Mouse (Mus musculus): Measurements from ENCODE around the gene Olfr71.

Olfr71 gene

DNA sequence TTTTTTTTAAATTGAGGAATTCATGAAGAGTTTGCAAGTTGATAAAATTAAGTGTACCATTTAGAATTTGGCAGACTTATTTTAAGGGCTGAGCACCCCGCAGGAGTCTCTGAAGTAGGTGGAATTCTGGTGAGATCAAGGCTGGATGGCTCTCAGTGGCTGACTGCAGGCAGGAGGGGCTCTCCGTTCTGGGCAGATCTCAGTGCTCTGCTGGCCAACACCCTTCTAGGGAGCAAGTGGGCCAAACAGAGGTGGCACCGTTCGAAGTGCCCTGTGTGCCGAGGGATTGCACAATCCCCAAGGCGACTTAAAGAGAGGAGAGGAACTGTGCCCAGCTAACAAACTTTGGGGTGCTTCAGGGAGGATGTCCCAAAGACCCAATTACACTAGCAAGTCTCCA lies at the start of gene Olfr71:
Olfr71 (minus strand) TSS at position 387 of the 400 bp plus-strand sequence.
- no peak for DNase-seq (ENCODE audit: low spot score in 2 of 2)

DNA sequence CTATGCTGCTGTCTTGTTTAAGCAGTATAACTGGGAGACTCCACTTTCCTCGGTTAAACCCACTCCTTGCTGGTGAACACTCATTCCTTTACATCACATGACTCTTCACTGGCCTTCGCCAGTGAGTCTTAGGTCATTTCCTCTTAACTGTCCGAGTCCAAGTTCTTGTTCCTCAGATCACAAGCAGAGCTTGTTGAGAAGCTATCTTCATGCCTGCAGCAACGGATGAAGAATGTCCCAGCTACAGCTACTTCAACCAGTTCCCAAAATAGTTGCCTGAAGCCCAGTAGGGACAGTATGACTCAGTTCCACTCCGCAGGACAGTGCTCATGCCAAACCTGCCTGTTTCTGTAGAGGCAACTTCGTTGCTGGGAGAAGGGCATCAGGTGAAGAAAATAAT lies 47.2 kb upstream of the Olfr71 start:
- no peak for DNase-seq (ENCODE audit: low spot score in 2 of 2)

DNA sequence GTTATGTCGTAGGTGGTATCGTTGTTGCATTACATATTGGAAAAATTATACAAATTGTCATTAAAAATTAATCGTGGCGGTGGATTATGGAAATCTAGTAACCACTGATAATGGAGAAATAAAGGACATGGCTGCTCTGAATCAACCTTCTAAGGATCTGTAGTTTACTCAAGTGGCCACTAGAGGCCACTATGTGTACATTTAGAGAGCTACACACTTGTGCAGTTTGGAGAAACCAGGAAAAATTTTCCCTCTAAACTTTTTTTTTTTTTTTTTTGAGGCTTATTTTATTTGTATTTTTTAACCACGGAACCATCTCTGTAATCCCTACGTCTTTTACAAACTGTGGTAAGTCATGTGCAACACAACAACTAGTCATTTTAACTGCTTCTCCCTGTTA lies 35.1 kb upstream of the Olfr71 start:
- peak in 1 of 2 experiments; percentile 36 for DNase-seq (ENCODE audit: low spot score in 2 of 2)

DNA sequence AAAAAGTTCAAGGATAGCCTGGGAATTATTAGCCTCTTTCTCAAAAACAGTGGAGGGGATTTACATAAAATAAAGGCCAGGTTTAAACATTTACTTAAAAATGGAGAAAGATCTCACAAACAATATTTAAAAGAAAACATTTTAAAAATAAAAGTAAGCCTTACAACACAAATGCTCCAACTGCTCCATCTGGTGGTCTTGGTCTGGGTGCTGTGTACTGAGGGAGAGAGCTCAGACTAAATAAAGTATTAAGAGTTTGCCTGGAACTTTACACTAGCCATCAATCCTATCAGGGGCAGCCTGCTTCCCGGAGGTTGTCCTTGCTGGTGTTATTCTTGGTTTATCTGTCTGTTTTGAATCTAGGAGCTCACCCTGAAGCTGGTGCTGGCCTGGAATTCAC lies 33.0 kb upstream of the Olfr71 start:
- peak in 1 of 2 experiments; percentile 29 for DNase-seq (ENCODE audit: low spot score in 2 of 2)

DNA sequence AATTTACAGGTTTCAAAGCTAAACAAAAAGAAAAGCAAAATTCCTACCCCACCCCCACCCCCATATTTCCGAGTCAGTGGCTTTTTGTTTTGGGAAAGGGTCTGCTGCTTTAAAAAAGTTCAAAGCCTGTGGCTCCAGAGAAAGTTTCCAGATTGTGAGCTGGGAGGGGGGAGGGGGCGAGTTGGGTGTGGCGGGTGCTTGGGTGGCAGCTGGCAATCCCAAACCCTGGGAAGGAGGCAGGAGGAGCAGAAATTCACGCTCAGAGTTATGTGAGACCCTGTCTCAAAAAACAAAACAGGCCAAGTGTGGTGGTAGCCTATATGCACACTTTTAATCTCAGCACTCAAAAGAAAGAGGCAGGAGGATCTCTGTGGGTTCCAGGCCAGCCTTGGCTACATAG lies 32.6 kb upstream of the Olfr71 start:
- DNase-seq (ENCODE audit: low spot score in 2 of 2): peak in 1 of 2 experiments; percentile 15

DNA sequence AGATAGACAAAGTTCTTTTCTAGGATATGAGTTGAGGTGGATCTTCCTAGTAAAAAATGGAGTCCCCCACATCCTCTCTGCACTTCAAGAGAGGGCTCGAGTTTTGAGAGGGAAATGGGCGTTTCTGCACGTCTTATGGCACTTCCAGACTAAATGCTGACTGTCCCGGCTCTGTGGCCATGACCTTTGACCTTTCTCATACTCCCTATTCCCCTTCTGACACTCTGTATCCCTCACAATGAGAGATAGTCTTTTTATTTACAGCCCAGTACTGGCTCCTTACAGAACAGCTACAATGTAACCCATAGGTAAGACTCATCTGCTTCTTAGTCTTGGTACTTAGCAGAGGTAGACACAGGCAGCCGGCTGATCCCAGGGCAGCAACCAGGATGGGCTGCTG lies 31.5 kb upstream of the Olfr71 start:
- peak in 1 of 2 experiments; percentile 19 for DNase-seq (ENCODE audit: low spot score in 2 of 2)

DNA sequence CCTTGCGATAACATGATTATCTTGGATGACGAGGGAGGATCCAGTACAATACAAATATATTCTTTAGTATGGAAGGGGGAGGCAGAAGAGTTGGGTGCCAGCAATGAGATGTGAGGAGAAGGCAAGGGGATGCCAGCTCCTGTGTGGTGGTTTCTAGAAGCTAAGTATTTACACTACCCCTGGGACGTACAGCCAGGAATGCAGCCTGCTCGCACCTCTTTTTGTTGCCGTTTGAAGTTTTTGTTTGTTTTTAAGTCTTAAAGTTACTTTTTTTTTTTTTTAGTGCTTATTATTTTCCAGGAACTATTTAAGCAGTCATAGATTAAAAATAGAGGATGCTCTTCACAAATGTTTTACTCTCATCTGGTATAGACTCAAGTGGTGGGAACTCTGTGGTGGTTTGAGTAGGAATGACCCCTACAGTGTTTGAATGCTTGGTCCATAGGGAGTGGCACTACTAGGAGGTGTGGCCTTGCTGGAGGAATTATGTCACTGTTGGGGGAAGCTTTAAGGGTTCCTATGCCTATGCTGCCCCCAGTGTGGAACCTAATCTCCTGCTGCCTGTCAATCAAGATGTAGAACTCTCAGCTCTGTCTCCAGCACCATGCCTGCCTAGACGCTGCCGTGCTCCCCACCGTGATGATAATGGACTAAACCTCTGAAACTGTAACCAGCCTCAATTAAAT lies 29.1 kb upstream of the Olfr71 start:
- peak in 1 of 2 experiments; percentile 12 for DNase-seq (ENCODE audit: low spot score in 2 of 2)

DNA sequence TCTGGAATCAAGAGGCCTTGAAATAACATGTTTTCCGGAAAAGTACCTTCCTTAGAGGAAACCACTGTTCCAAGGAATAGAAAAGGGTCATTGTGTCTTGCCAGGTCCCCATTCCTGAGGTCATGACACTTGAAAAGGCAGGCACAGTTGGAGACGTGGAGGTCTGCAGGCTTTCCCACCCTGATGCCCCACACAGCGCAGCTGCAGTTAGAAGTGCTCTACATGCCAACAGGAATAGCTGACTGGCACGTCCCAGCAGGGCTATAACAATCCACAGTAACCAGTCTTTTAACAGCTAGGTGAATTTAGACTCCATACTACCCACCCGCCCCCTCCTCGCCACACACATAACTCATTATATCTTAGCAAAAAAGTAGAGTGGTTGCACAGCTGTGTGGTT lies 27.1 kb upstream of the Olfr71 start:
- DNase-seq (ENCODE audit: low spot score in 2 of 2): no peak

DNA sequence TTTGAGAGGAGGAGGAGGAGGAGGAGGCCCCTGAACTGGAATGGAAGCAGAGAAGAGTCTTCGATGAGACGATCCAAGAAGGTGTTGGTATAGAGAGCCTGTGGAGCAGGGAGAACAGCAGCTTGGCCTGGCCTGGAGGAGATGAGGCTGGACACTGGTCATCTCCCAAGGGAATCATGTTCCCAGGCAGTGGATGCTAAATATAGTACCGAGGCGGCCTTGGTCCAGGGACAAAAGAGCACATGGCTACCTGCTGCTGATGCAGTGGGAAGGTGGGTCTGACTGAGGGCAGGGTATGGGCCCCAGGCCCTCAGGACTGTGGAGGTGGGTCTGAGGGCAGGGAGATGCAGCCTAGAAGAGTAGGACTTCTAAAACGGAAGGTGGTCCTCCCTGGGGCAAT lies 23.1 kb upstream of the Olfr71 start:
- peak in 1 of 2 experiments; percentile 17 for DNase-seq (ENCODE audit: low spot score in 2 of 2)

DNA sequence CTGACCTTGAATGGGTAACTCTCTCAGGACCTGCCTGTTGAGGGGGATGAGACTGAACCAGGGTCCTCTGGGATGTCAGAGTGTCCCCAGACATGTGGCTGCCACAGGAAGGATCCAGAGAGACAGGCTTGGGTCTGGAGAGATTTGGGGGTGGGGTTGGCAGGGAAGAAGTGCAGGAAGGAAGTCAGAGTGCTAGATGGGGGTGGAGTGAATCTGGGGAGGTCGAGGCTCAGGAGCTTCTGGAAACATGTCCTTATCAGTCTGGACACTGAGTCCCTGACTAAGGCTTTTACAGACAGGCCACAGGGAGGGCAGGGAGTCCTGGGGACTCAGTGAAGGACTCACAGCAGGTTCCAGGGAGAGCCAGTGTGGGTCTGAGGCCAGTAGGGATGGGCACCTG lies 22.1 kb upstream of the Olfr71 start:
- no peak for DNase-seq (ENCODE audit: low spot score in 2 of 2)

DNA sequence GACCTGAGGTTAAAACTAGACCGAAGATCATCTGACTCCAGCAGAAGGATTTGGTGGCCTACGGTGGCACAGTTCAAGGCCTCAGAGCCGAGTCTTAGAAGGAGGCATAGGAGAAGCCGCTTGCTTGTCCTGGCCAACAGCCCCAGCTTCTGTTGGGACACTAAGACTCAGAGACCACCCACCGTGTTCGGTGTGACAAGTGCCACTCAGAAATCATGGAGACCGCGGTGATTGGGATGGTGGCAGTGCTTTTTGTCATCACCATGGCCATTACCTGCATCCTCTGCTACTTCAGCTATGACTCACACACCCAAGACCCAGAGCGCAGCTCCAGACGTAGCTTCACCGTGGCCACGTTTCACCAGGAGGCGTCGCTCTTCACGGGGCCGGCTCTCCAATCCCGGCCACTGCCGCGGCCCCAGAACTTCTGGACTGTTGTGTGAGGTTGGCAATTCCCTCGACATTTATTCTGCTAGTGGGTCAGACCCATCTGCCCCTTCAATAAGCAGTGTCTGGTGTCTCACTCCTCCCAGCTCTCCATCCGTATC lies 20.8 kb upstream of the Olfr71 start:
- DNase-seq (ENCODE audit: low spot score in 2 of 2): peak in 1 of 2 experiments; percentile 18

DNA sequence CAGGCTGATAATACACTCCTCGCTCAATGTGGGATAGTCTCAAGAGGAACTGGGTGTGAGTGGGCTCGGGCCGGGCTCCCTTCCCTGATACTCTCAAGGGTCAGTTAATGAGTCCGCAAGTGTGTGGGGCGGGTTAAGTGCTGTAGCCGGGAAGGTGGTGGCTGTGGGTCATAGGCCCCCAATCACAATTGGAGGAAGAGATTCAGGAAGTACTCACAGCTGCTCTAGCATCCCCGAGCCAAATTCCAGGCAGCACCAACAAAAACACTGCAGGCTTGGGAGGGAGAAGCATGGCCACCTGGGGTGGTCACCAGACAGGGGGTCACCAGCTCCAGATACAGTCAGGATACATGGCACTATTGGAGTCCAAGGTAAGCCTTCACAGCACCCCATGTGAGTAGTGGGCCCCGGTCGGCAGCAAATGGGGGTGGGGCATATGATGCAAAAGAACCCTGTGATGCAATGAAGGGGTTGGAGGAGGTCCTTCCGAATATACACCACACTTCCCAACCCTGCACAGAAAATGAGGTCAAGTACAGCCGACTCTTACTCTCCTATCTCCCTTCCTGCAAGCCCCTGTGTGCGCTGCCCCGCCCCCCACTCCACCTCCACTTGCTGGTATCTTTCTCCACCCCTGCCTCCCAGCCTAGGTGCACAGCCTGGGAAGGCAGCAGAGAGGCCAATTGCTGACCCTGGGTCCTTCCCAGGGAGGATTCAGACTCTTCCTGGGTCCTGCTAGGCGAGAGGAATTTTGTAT lies 19.9 kb upstream of the Olfr71 start, which contains the start of gene Spaar:
Spaar (plus strand) TSS at position 241 of the 757 bp plus-strand sequence.
- peak in 1 of 2 experiments; percentile 20 for DNase-seq (ENCODE audit: low spot score in 2 of 2)

DNA sequence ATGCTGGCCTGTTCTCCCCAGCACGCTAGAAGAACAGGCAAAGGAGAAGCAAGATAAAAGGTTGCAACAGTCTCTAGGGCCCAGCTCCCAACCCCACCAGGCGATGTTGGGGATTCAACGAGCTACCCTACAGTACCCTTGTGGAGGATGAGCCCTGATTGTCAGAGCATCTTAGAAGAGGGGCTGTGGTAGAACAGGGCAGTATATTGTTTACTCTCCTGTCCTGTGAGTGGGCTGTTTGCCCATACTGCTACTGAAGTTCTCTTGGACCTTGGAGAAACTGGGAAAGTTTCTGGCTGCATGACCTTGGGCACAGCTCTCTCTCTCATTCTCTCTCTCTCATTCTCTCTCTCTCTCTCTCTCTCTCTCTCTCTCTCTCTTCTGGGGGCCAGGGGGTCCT lies 19.1 kb upstream of the Olfr71 start:
- no peak for DNase-seq (ENCODE audit: low spot score in 2 of 2)

DNA sequence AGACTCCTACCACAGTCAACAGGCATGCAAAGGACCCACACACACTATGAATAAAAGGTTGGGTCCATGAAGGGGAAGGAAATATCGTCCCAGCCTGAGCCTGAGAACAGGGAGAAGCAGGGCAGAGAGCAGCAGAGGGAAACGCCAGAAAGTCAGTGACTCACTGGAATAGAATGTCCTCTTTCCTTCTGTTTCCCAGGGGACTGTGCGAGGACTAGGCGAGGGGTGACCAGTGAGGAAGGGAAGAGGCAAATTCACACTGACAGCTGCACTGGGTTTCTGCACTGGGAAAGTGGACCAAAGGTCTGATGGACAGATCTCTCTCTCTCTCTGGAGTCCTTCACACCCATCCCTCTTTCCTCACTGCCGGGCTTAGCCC lies 18.5 kb upstream of the Olfr71 start:
- DNase-seq (ENCODE audit: low spot score in 2 of 2): no peak

DNA sequence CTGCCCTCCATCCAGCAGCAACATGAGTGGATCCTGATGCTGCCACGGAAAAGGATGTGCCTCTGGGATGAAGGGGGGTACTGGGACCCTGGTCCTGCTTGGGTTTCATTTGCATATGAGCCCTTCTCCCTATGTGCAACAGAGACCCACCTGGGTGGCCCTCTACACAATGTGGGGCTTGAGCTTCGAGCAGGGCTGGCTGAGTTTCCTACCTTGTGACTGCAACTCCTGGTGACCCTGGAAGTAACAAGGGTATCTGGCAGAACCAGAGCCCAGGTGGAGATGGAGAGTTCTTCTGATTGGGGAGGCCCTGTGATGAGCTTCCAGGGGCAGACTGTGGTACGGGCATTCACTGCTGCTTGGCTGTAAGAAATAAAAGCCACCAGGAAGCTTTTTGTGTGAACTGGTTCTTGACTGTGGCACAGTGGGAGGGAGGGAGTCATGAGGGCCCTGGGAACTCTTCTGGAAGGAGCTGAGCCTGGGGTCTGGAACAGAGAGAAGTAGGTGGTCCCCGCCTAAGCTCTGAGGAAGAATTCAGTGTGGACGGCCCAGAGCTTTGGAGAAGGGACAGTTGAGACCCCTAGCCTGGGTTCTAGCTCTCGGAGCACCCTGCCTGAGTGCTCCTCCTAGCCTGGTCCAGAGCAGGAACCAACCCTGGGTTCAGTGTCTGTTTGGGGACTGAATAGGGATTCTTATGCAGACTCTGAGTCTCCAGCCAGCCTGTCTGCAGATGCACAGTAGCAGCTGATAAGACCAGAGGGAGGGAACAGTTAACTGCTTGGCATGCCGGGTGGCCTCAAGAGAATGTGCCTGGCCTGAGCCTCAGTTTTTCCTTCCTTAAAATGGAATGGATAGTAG lies 17.9 kb upstream of the Olfr71 start:
- DNase-seq (ENCODE audit: low spot score in 2 of 2): no peak

DNA sequence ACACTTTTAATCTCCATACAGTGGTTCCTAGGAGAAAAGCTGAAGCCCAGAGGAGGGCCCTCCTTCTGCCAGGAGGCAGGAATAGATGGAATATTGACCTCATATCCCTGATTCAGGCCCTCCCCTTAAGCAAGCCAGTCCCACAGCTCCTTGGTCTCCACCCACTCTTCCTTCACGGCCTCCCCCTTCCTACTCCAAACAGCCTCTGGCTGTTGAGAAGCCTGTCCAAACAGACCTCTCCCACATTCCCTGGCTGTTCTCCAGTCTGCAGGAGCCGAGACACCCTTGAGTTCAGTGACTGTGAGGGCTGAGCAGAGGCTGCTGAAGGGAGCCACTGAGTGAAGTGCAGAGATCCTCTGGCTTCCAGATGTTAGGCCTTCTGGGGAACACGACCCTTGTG lies 16.9 kb upstream of the Olfr71 start, which contains the start of gene Hrct1:
Hrct1 (plus strand) TSS at position 194 of the 400 bp plus-strand sequence.
- peak in 1 of 2 experiments; percentile 46 for DNase-seq (ENCODE audit: low spot score in 2 of 2)

DNA sequence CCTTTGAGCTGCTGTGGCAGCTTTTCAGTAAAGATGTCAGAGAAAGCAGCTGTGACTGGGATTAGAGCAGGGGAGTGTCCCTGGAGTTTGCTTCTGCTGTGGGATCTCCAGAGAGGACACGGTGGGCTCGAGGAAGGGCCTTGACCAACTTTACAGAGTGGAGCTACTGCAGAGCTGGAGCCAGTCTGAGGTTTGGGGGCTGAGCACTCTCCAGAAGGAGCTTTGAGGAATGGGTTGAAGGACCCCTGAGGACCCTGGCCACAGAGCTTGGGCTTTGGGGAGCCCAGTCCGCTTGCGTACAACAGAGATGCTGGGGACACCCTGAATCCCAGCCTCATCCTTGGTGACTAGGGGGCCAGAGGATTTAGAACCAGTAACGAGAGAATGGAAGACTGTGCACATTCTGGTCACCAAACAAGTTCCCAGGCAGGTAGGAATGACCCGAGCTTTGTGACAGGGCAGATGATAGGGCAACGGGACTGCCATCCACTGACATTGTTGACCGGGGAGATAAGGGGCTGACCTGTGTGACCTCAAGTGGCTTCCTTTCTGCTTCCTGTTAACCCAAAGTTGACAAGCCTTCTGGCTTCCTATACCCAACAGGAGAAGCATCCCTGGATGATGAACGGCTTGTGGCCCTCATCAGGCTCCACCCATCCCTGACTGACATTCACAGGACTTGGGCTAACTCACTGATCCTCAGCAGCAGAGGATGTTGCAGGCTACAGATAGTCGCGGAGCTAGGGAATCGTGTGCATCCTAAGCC lies 16.4 kb upstream of the Olfr71 start:
- no peak for DNase-seq (ENCODE audit: low spot score in 2 of 2)

DNA sequence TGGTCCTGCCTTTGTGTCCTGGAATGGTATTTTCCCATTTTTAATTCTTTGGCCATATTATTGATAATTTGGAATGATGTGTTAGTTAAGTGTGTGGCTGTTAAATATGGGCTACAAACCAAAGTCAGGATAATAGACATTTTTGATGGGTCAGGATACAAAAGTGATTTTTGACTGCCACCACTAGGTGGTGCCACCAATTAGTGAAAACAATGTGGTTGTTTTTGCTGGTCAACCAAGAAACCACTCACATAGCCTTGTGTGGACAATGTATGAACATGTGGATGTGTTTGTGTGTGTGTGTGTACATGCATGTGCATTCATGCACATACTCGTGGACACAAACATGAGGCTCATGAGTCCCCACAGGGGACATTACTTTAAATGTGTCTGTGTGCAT lies 14.7 kb upstream of the Olfr71 start:
- peak in 1 of 2 experiments; percentile 53 for DNase-seq (ENCODE audit: low spot score in 2 of 2)

DNA sequence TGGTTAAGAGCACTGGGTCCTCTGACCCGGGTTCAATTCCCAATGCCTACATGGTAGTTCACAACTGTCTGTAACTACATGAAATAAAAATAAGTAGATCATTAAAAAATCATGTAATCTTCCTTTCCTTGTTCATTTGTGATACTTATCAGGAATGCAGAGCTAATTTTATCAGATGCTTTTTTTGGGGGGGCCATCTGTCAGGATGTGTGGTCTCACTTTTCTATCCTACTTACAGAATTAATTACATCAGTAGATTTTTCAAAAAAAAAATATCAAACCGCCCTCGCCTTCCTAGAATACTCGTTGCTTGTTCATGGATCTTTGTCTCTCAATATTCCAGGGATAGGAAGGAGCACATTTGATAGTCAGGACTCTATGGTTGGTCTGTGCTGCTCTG lies 12.1 kb upstream of the Olfr71 start:
- peak in 1 of 2 experiments; percentile 68 for DNase-seq (ENCODE audit: low spot score in 2 of 2)

DNA sequence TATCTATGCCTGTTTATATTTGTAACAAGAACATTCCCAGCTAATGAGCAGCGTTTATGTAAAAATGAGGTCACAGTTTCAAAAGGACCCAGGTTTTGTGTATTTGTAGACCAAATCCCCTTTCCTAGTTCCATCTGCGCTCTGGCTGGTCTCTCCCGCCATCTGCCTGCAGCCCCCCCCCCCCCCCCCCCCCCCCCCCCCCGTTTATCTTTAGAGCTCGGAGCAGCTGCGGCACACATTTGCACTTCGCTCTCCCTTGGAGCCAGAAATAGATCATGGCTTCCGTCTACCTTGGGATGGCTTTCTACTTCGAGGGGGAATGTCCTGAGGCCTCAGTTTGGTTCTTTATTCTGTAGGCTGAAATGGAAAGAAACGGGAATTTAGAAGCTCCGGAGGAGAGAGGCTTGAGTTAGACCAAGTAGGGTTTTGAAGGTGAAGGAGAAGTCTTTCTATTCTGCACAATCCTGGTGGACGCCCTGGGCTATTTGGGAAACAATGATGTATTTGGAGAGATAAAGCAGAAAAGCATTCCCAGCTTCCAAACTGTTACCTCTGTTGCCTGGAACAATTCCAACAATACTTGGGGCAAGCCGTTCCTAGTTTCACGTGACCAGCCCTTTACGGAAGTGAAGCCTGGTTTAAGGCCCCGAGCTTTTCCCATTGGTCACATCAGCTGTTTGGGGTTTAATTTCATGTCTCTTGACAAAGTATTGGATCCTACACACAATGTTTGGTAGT lies 10.6 kb upstream of the Olfr71 start:
- DNase-seq (ENCODE audit: low spot score in 2 of 2): peak in 1 of 2 experiments; percentile 63
